Mouse (Mus musculus) neural tube, embryonic 14.5 days (tissue): Measurements from ENCODE around the gene Chic1. TPM values are rescaled to one million over a fixed set of nuclear protein-coding genes. Genes with fewer than 3 reads are reported as not detected.

Experiments used
- ATAC-seq: fragments of 200-750 bp; cut with Nextera tagmentation; 2 replicates; pipeline ENCODE4 v1.8.0; 2017; ENCODE audit warnings: low read depth, mild to moderate bottlenecking, moderate TSS enrichment, moderate library complexity
- H3K27ac ChIP-seq: fragments of 300-500 bp; sonication (generic); 2 replicates; pipeline ENCODE4 v1.5.1; 2014; ENCODE audit warnings: low read depth, mild to moderate bottlenecking, control low read depth, low read length, moderate library complexity, mixed read lengths
- H3K27me3 ChIP-seq: fragments of 300-500 bp; sonication (generic); 2 replicates; pipeline ENCODE4 v1.6.1; 2014; ENCODE audit warnings: low read length; ENCODE audit not compliant: control insufficient read depth, insufficient read depth
- H3K36me3 ChIP-seq: fragments of 300-500 bp; sonication (generic); 2 replicates; pipeline ENCODE4 v1.6.1; 2014; ENCODE audit warnings: low read length, mixed read lengths; ENCODE audit not compliant: control insufficient read depth, insufficient read depth
- H3K4me1 ChIP-seq: fragments of 300-500 bp; sonication (generic); 2 replicates; pipeline ENCODE4 v1.6.1; 2014; ENCODE audit warnings: low read length; ENCODE audit not compliant: control insufficient read depth, insufficient read depth
- H3K4me2 ChIP-seq: fragments of 300-500 bp; sonication (generic); 2 replicates; pipeline ENCODE4 v1.6.1; 2014; ENCODE audit warnings: mild to moderate bottlenecking, low read depth, low read length, control low read depth
- H3K4me3 ChIP-seq: fragments of 300-500 bp; sonication (generic); 2 replicates; pipeline ENCODE4 v1.5.1; 2014; ENCODE audit warnings: low read depth, low read length, control low read depth, mixed read lengths
- H3K9ac ChIP-seq: fragments of 300-500 bp; sonication (generic); replicated peaks from 2 replicates; pipeline ENCODE4 v1.6.1; 2014; ENCODE audit warnings: low read depth, mild to moderate bottlenecking, control low read depth, low read length, mixed read lengths
- H3K9me3 ChIP-seq: fragments of 300-500 bp; sonication (generic); 2 replicates; pipeline ENCODE4 v1.6.1; 2016; ENCODE audit warnings: low read length; ENCODE audit not compliant: control insufficient read depth
- WGBS: fragments of 180-500 bp; shearing (Covaris S2); extraction: QIAGEN DNeasy Blood & Tissue Kit; methylation state at CpG from one replicate; pipeline ENCODE4 v1.1.7; 2014; 5-methylcytosine and 5-hydroxymethylcytosine counted together
- polyA plus RNA-seq: library from polyadenylated mRNA; unstranded; fragments of >200 nt; fragmentation: Nextera tagmentation; extraction: Ambion mirVana; gene quantifications from 2 replicates; pipeline ENCODE4 v1.2.1, GENCODE M21; 2014

Chic1 gene
- polyA plus RNA-seq, 1 experiment from 2014 or later, result 11.3 TPM

- WGBS, result 88% methylated on average over 1 of the region's 1 CpGs
- no peak overlapping the region for H3K4me3 ChIP-seq
- H3K36me3 ChIP-seq, result no peaks in the 10 kb centered on the region
- no peak overlapping the region for H3K4me2 ChIP-seq
- no peaks in the 10 kb centered on the region for H3K4me1 ChIP-seq
- no peak for ATAC-seq
- H3K27ac ChIP-seq, result no peak overlapping the region
- peaks cover 8% of the 10 kb centered on the region for H3K27me3 ChIP-seq
- H3K9ac ChIP-seq, result no peak overlapping the region
- H3K9me3 ChIP-seq, result no peaks in the 10 kb centered on the region
Measured at GRCm38 (mm10) chrX:103393841-103394240, 37.6 kb downstream of the Chic1 start.

GRCm38 (mm10) chrX:103405021-103405420 is 48.7 kb downstream of the Chic1 start:
- Histone ChIP-seq H3K4me1 (no peaks in the 10 kb centered on the region), H3K4me2 (no peak overlapping the region), H3K27ac (no peak overlapping the region), H3K9ac (no peak overlapping the region), H3K4me3 (no peak overlapping the region), H3K36me3 (no peaks in the 10 kb centered on the region), H3K27me3 (no peaks in the 10 kb centered on the region), H3K9me3 (no peaks in the 10 kb centered on the region)
- 43% methylated on average over 11 of the region's 13 CpGs for WGBS
- no peak for ATAC-seq

GRCm38 (mm10) chrX:103414167-103414566 is 57.9 kb downstream of the Chic1 start, which contains the start of gene Tsx:
Gene Tsx (plus strand): TSS chrX:103414467.
- H3K36me3 ChIP-seq, result no peaks in the 10 kb centered on the region
- H3K4me3 ChIP-seq, result no peak within 1 kb of the TSS
- H3K4me1 ChIP-seq, result no peaks in the 10 kb centered on the region
- H3K9me3 ChIP-seq, result no peaks in the 10 kb centered on the region
- WGBS, result 81% methylated on average over 5 of the region's 5 CpGs
- H3K4me2 ChIP-seq, result no peak within 1 kb of the TSS
- H3K27me3 ChIP-seq, result peaks cover 3% of the 10 kb centered on the region; the same call in 1 of the 2 replicates
- H3K27ac ChIP-seq, result no peak within 1 kb of the TSS
- no peak within 1 kb of the TSS for H3K9ac ChIP-seq
- no peak for ATAC-seq

DNA sequence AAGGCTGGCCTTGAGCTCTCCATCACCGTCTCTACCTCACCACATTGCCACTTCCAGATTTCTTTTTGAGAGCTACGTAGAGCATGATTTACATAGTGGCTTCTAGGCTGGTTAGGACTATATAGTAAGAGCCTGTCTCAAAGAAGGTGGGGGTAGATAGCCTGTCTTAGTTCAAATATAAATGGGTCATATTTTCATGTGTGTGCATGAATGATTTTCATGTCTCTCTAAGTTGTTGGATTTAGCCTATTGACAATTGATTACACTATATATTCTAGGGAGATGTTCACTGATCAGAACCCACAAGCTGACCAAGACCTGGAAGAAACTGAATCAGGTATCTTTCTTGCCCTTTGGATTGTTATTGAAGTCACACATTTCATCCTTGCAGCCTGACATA is 65.4 kb downstream of the Chic1 start, which contains the start of gene Gm26992:
Gm26992 (plus strand) TSS at position 301 of the 400 bp plus-strand sequence.
- H3K36me3 ChIP-seq, result no peaks in the 10 kb centered on the region
- no peak within 1 kb of the TSS for H3K27ac ChIP-seq
- H3K4me2 ChIP-seq, result no peak within 1 kb of the TSS
- no peak within 1 kb of the TSS for H3K4me3 ChIP-seq
- H3K9ac ChIP-seq, result no peak within 1 kb of the TSS
- no peaks in the 10 kb centered on the region for H3K4me1 ChIP-seq
- peaks cover 6% of the 10 kb centered on the region; the same call in 1 of the 2 replicates for H3K27me3 ChIP-seq
- no peaks in the 10 kb centered on the region for H3K9me3 ChIP-seq
- no peak for ATAC-seq
- WGBS, result 91% methylated on average over 2 of the region's 2 CpGs

DNA sequence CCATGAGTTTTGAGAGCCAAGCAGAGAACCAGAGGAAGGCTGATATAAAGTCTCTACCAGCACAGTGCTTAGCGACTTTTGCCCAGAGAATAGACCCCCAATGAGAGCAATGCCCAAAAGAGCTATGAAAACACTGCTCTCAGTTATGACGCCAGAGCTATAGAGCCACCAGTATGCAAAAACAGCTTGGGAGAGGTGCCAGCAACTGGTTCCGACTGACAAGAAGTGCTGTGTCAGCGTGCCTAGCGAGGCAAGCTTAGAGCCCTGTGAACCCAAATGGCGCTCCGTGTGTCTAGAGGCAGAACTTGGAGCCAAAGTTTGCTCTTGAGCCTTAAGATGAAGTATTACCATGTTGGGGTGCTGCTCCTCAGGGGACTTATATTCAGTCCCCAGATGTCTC is 71.4 kb downstream of the Chic1 start:
- no peak overlapping the region for H3K4me2 ChIP-seq
- 80% methylated on average over 7 of the region's 7 CpGs for WGBS
- H3K27me3 ChIP-seq, result 0 out of 2 replicates have a peak, but pooled peaks cover 3% of the 10 kb centered on the region
- H3K9me3 ChIP-seq, result no peaks in the 10 kb centered on the region
- no peak overlapping the region for H3K4me3 ChIP-seq
- H3K4me1 ChIP-seq, result no peaks in the 10 kb centered on the region
- no peaks in the 10 kb centered on the region for H3K36me3 ChIP-seq
- H3K9ac ChIP-seq, result no peak overlapping the region
- no peak overlapping the region for H3K27ac ChIP-seq
- ATAC-seq, result no peak

- H3K4me1 ChIP-seq, result no peaks in the 10 kb centered on the region
- H3K9me3 ChIP-seq, result no peaks in the 10 kb centered on the region
- WGBS, result 78% methylated on average over 7 of the region's 7 CpGs
- H3K36me3 ChIP-seq, result no peaks in the 10 kb centered on the region
- H3K4me3 ChIP-seq, result no peak overlapping the region
- no peak overlapping the region for H3K9ac ChIP-seq
- ATAC-seq, result no peak
- H3K27me3 ChIP-seq, result no peaks in the 10 kb centered on the region; the same call in 1 of the 2 replicates
- H3K4me2 ChIP-seq, result no peak overlapping the region
- no peak overlapping the region for H3K27ac ChIP-seq
Measured at GRCm38 (mm10) chrX:103432293-103432692, 76.0 kb downstream of the Chic1 start.

DNA sequence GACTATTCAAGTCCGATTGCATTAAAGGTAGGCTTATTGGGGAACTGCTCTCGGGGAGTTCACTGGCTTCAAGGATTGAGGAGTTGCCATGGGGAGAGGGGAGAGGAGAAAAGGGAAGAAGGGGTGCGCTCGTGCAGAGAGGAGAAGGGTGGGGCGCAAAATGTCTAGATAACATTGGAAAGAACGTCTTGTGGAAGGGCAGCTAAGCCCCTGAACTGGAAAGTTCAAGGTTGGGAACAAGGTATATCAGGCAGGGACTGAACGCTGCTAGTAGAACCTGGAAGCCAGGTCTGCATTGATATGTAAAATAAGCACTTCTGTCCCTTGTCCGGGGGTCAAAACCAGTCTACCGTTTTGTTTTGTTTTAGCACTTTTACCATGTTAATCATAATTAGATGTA is 81.7 kb downstream of the Chic1 start:
- no peak overlapping the region for H3K27ac ChIP-seq
- H3K4me3 ChIP-seq, result no peak overlapping the region
- no peaks in the 10 kb centered on the region for H3K4me1 ChIP-seq
- no peak overlapping the region for H3K4me2 ChIP-seq
- H3K9me3 ChIP-seq, result no peaks in the 10 kb centered on the region
- no peak overlapping the region for H3K9ac ChIP-seq
- peaks cover 4% of the 10 kb centered on the region; the same call in 1 of the 2 replicates for H3K27me3 ChIP-seq
- H3K36me3 ChIP-seq, result no peaks in the 10 kb centered on the region
- ATAC-seq, result no peak
- 21% methylated on average over 9 of the region's 9 CpGs for WGBS

DNA sequence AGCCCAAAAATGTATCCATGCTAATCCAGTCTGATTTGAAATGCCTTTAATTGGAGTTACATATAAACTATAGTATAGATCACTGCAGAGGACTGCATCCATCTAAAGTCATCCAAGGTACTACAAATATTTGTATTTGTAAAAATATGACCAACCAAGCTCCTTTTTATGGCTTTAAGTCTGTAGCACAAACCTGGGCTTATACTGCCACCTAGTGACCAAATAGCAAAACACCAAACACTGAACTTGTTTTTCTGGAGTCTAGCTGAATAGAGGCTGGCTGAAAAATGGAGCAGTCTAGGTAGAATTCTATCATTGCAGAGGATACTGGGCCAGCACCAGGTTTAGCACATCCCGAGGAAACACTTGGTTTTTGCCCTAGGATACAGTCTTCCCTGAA is 84.5 kb downstream of the Chic1 start:
- Histone ChIP-seq H3K27ac (no peak overlapping the region), H3K9ac (no peak overlapping the region), H3K4me2 (no peak overlapping the region), H3K4me3 (no peak overlapping the region), H3K9me3 (no peaks in the 10 kb centered on the region), H3K36me3 (no peaks in the 10 kb centered on the region), H3K4me1 (no peaks in the 10 kb centered on the region), H3K27me3 (peaks cover 5% of the 10 kb centered on the region)
- ATAC-seq, result no peak
- 6% methylated on average over 1 of the region's 1 CpGs for WGBS

- ATAC-seq, result no peak
- Histone ChIP-seq H3K27ac (no peak overlapping the region), H3K4me2 (no peak overlapping the region), H3K27me3 (peaks cover 13% of the 10 kb centered on the region), H3K4me1 (no peaks in the 10 kb centered on the region), H3K9me3 (no peaks in the 10 kb centered on the region), H3K4me3 (no peak overlapping the region), H3K36me3 (no peaks in the 10 kb centered on the region), H3K9ac (no peak overlapping the region)
- WGBS, result 38% methylated on average over 7 of the region's 7 CpGs
Measured at GRCm38 (mm10) chrX:103443755-103444154, 87.5 kb downstream of the Chic1 start.
